Mouse (Mus musculus) adrenal gland, adult 8-10 months (tissue): ENCODE measurements around the gene Usp29. TPM values are rescaled to one million over a fixed set of nuclear protein-coding genes. Genes with fewer than 3 reads are reported as not detected.
A peak's percentile ranks its signal among the peaks of the same experiment; 100 is the strongest.
"Not testable (repeated sequence)": the region's sequence is repeated elsewhere in the genome, so short reads cannot be mapped to it uniquely, and the experiment has no call there.

ENCODE experiments used
- DNase-seq: peaks from one replicate; pipeline ENCODE4 v3.0.0; 2022
- total RNA-seq, 4 experiments: library from RNA; stranded (reverse); gene quantifications; 2 replicates each; pipeline ENCODE4 v1.2.4; 2022

Usp29 gene
- total RNA-seq, 4 experiments from 2014 or later = 1.6 to 2.0 (median 1.8) TPM

- not testable (repeated sequence) for DNase-seq
Measured at GRCm38 (mm10) chr7:6878849-6879248, 148.5 kb downstream of the Usp29 start.

- DNase-seq = no peak
Measured at GRCm38 (mm10) chr7:6879512-6880164, 149.3 kb downstream of the Usp29 start.

GRCm38 (mm10) chr7:6880918-6881317, 150.5 kb downstream of the Usp29 start:
- DNase-seq = not testable (repeated sequence)

GRCm38 (mm10) chr7:6881473-6882046, 151.2 kb downstream of the Usp29 start:
- no peak for DNase-seq

- DNase-seq = no peak
Measured at GRCm38 (mm10) chr7:6883376-6884147, 153.2 kb downstream of the Usp29 start.

GRCm38 (mm10) chr7:6885416-6885815, 155.0 kb downstream of the Usp29 start:
- no peak for DNase-seq

GRCm38 (mm10) chr7:6886896-6887295, 156.5 kb downstream of the Usp29 start:
- DNase-seq = no peak

- DNase-seq = no peak
Measured at GRCm38 (mm10) chr7:6889871-6890270, 159.5 kb downstream of the Usp29 start.

- no peak for DNase-seq
Measured at GRCm38 (mm10) chr7:6891206-6891605, 160.8 kb downstream of the Usp29 start.

GRCm38 (mm10) chr7:6897021-6897420, 166.6 kb downstream of the Usp29 start:
- not testable (repeated sequence) for DNase-seq

- no peak for DNase-seq
Measured at GRCm38 (mm10) chr7:6900672-6901071, 170.3 kb downstream of the Usp29 start.

GRCm38 (mm10) chr7:6903489-6903888, 173.1 kb downstream of the Usp29 start:
- no peak for DNase-seq

GRCm38 (mm10) chr7:6910527-6910926, 180.1 kb downstream of the Usp29 start:
- DNase-seq = no peak

- no peak for DNase-seq
Measured at GRCm38 (mm10) chr7:6911731-6912130, 181.4 kb downstream of the Usp29 start.

- DNase-seq = no peak
Measured at GRCm38 (mm10) chr7:6913439-6914380, 183.3 kb downstream of the Usp29 start.

GRCm38 (mm10) chr7:6917126-6917525, 186.7 kb downstream of the Usp29 start:
- no peak for DNase-seq

GRCm38 (mm10) chr7:6918267-6918666, 187.9 kb downstream of the Usp29 start:
- DNase-seq = peak; percentile 42

- DNase-seq = no peak
Measured at GRCm38 (mm10) chr7:6919131-6919870, 188.9 kb downstream of the Usp29 start.

- no peak for DNase-seq
Measured at GRCm38 (mm10) chr7:6923515-6923914, 193.1 kb downstream of the Usp29 start.

GRCm38 (mm10) chr7:6925926-6926730, 195.8 kb downstream of the Usp29 start:
- DNase-seq = no peak

GRCm38 (mm10) chr7:6926731-6926995, 196.3 kb downstream of the Usp29 start:
- no peak for DNase-seq
